Mouse (Mus musculus): ENCODE results near the gene Eng. TPM values are rescaled to one million over a fixed set of nuclear protein-coding genes. Genes with fewer than 3 reads are reported as not detected.

Eng gene
- polyA plus RNA-seq, 1 experiment: 37.7 TPM

- no peak for DNase-seq (ENCODE audit: extremely low spot score in 1 of 2, low spot score in 1 of 2)
Observed at GRCm38 (mm10) chr2:32640550-32641051, 5.8 kb upstream of the Eng start.

- DNase-seq (ENCODE audit: extremely low spot score in 1 of 2, low spot score in 1 of 2): no peak
Observed at GRCm38 (mm10) chr2:32641810-32642209, 4.6 kb upstream of the Eng start.

GRCm38 (mm10) chr2:32642813-32643212 is 3.6 kb upstream of the Eng start:
- no peak for DNase-seq (ENCODE audit: extremely low spot score in 1 of 2, low spot score in 1 of 2)

GRCm38 (mm10) chr2:32644083-32644482 is 2.3 kb upstream of the Eng start:
- no peak for DNase-seq (ENCODE audit: extremely low spot score in 1 of 2, low spot score in 1 of 2)

GRCm38 (mm10) chr2:32644799-32645475 is 1.5 kb upstream of the Eng start:
- no peak for DNase-seq (ENCODE audit: extremely low spot score in 1 of 2, low spot score in 1 of 2)

GRCm38 (mm10) chr2:32645647-32646046 is 748 bp upstream of the Eng start:
- no peak for DNase-seq (ENCODE audit: extremely low spot score in 1 of 2, low spot score in 1 of 2)

GRCm38 (mm10) chr2:32647366-32647765 is 971 bp downstream of the Eng start:
- no peak for DNase-seq (ENCODE audit: extremely low spot score in 1 of 2, low spot score in 1 of 2)

- DNase-seq (ENCODE audit: extremely low spot score in 1 of 2, low spot score in 1 of 2): no peak
Observed at GRCm38 (mm10) chr2:32653764-32654163, 7.4 kb downstream of the Eng start.

- no peak for DNase-seq (ENCODE audit: extremely low spot score in 1 of 2, low spot score in 1 of 2)
Observed at GRCm38 (mm10) chr2:32654743-32655393, 8.5 kb downstream of the Eng start.

GRCm38 (mm10) chr2:32655394-32655744 is 9.0 kb downstream of the Eng start:
- no peak for DNase-seq (ENCODE audit: extremely low spot score in 1 of 2, low spot score in 1 of 2)

GRCm38 (mm10) chr2:32655826-32656225 is 9.4 kb downstream of the Eng start:
- no peak for DNase-seq (ENCODE audit: extremely low spot score in 1 of 2, low spot score in 1 of 2)

GRCm38 (mm10) chr2:32658873-32659272 is 12.5 kb downstream of the Eng start:
- no peak for DNase-seq (ENCODE audit: extremely low spot score in 1 of 2, low spot score in 1 of 2)

GRCm38 (mm10) chr2:32661509-32662107 is 15.2 kb downstream of the Eng start:
- DNase-seq (ENCODE audit: extremely low spot score in 1 of 2, low spot score in 1 of 2): no peak

GRCm38 (mm10) chr2:32662291-32662690 is 15.9 kb downstream of the Eng start:
- no peak for DNase-seq (ENCODE audit: extremely low spot score in 1 of 2, low spot score in 1 of 2)

- DNase-seq (ENCODE audit: extremely low spot score in 1 of 2, low spot score in 1 of 2): no peak
Observed at GRCm38 (mm10) chr2:32665345-32665744, 18.9 kb downstream of the Eng start.

- no peak for DNase-seq (ENCODE audit: extremely low spot score in 1 of 2, low spot score in 1 of 2)
Observed at GRCm38 (mm10) chr2:32665853-32666252, 19.5 kb downstream of the Eng start.

- no peak for DNase-seq (ENCODE audit: extremely low spot score in 1 of 2, low spot score in 1 of 2)
Observed at GRCm38 (mm10) chr2:32667775-32668174, 21.4 kb downstream of the Eng start.

- no peak for DNase-seq (ENCODE audit: extremely low spot score in 1 of 2, low spot score in 1 of 2)
Observed at GRCm38 (mm10) chr2:32668176-32668575, 21.8 kb downstream of the Eng start.

- DNase-seq (ENCODE audit: extremely low spot score in 1 of 2, low spot score in 1 of 2): no peak
Observed at GRCm38 (mm10) chr2:32669876-32670275, 23.5 kb downstream of the Eng start.

- no peak for DNase-seq (ENCODE audit: extremely low spot score in 1 of 2, low spot score in 1 of 2)
Observed at GRCm38 (mm10) chr2:32671147-32671546, 24.8 kb downstream of the Eng start.

- no peak for DNase-seq (ENCODE audit: extremely low spot score in 1 of 2, low spot score in 1 of 2)
Observed at GRCm38 (mm10) chr2:32671907-32672595, 25.7 kb downstream of the Eng start.

Data from frontal cortex, adult 2 months (tissue).